Mouse (Mus musculus) limb, embryonic 15.5 days (tissue): ENCODE measurements around the gene Gm10645. TPM values are rescaled to one million over a fixed set of nuclear protein-coding genes. Genes with fewer than 3 reads are reported as not detected.

Experiments used
- ATAC-seq: fragments of 200-750 bp; cut with Nextera tagmentation; 2 replicates; pipeline ENCODE4 v1.8.0; 2017; ENCODE audit warnings: low read depth, moderate TSS enrichment; ENCODE audit not compliant: insufficient number of reproducible peaks, low FRiP score, low TSS enrichment
- H3K27ac ChIP-seq: fragments of 300-500 bp; sonication (generic); 2 replicates; pipeline ENCODE4 v1.5.1; 2015; ENCODE audit warnings: moderate library complexity, mild to moderate bottlenecking, inconsistent platforms
- H3K27me3 ChIP-seq: fragments of 300-500 bp; sonication (generic); 2 replicates; pipeline ENCODE4 v1.6.1; 2015; ENCODE audit warnings: inconsistent platforms
- H3K36me3 ChIP-seq: fragments of 300-500 bp; sonication (generic); 2 replicates; pipeline ENCODE4 v1.6.1; 2015; ENCODE audit warnings: inconsistent platforms
- H3K4me1 ChIP-seq: fragments of 300-500 bp; sonication (generic); 2 replicates; pipeline ENCODE4 v1.6.1; 2015; ENCODE audit warnings: inconsistent platforms
- H3K4me2 ChIP-seq: fragments of 300-500 bp; sonication (generic); 2 replicates; pipeline ENCODE4 v1.6.1; 2015; ENCODE audit warnings: mild to moderate bottlenecking, inconsistent platforms
- H3K4me3 ChIP-seq: fragments of 300-500 bp; sonication (generic); 2 replicates; pipeline ENCODE4 v1.5.1; 2015; ENCODE audit warnings: mild to moderate bottlenecking, inconsistent platforms
- H3K9ac ChIP-seq: fragments of 300-500 bp; sonication (generic); 2 replicates; pipeline ENCODE4 v1.6.1; 2015; ENCODE audit warnings: inconsistent platforms
- H3K9me3 ChIP-seq: fragments of 300-500 bp; sonication (generic); 2 replicates; pipeline ENCODE4 v1.6.1; 2016; ENCODE audit warnings: inconsistent platforms
- WGBS: fragments of 180-500 bp; shearing (Covaris S2); methylation state at CpG from one replicate; pipeline ENCODE4 v1.1.7; 2015; 5-methylcytosine and 5-hydroxymethylcytosine counted together
- polyA plus RNA-seq: library from polyadenylated mRNA; unstranded; fragments of >200 nt; fragmentation: Nextera tagmentation; extraction: Ambion mirVana; gene quantifications from 2 replicates; pipeline ENCODE4 v1.2.1, GENCODE M21; 2015

Gene Gm10645
- polyA plus RNA-seq, 1 experiment from 2014 or later: 0.70 TPM

- Histone ChIP-seq H3K4me2 (peak within 1 kb of the TSS; percentile 93), H3K27ac (peak within 1 kb of the TSS; percentile 74), H3K9me3 (no peaks in the 10 kb centered on the region), H3K36me3 (no peaks in the 10 kb centered on the region), H3K9ac (peak within 1 kb of the TSS; percentile 72), H3K4me1 (peaks cover 13% of the 10 kb centered on the region), H3K4me3 (peak within 1 kb of the TSS; percentile 69), H3K27me3 (peaks cover 10% of the 10 kb centered on the region; the same call in 1 of the 2 replicates)
- under 1% methylated on average over 63 of the region's 63 CpGs for WGBS
- peak; percentile 85; the same call in 1 of the 2 replicates for ATAC-seq
Measured at GRCm38 (mm10) chr8:83165235-83165930, 587 bp downstream of the Gm10645 start, which contains the start of gene Tbc1d9. TSS of gene Tbc1d9 (plus strand) at chr8:83165352.

- ATAC-seq: no peak
- Histone ChIP-seq H3K9ac (no peak overlapping the region), H3K4me1 (peaks cover 8% of the 10 kb centered on the region), H3K36me3 (no peaks in the 10 kb centered on the region), H3K9me3 (no peaks in the 10 kb centered on the region), H3K4me3 (no peak overlapping the region), H3K4me2 (no peak overlapping the region), H3K27ac (no peak overlapping the region), H3K27me3 (0 out of 2 replicates have a peak, but pooled peaks cover 7% of the 10 kb centered on the region)
- 68% methylated on average over 2 of the region's 2 CpGs for WGBS
Measured at GRCm38 (mm10) chr8:83160613-83161012, 5.4 kb downstream of the Gm10645 start.

- 78% methylated on average over 1 of the region's 1 CpGs for WGBS
- Histone ChIP-seq H3K27me3 (0 out of 2 replicates have a peak, but pooled peaks cover 7% of the 10 kb centered on the region), H3K9ac (no peak overlapping the region), H3K27ac (no peak overlapping the region), H3K4me2 (no peak overlapping the region), H3K4me1 (no peaks in the 10 kb centered on the region), H3K36me3 (no peaks in the 10 kb centered on the region), H3K9me3 (no peaks in the 10 kb centered on the region), H3K4me3 (no peak overlapping the region)
- no peak for ATAC-seq
Measured at GRCm38 (mm10) chr8:83159615-83160014, 6.4 kb downstream of the Gm10645 start.

- ATAC-seq: no peak
Measured at GRCm38 (mm10) chr8:83158971-83159370, 7.0 kb downstream of the Gm10645 start.

GRCm38 (mm10) chr8:83155110-83155509 lies 10.9 kb downstream of the Gm10645 start:
- 10% methylated on average over 4 of the region's 4 CpGs for WGBS
- Histone ChIP-seq H3K27me3 (no peaks in the 10 kb centered on the region), H3K36me3 (no peaks in the 10 kb centered on the region), H3K27ac (no peak overlapping the region), H3K4me3 (no peak overlapping the region), H3K4me1 (no peaks in the 10 kb centered on the region), H3K9ac (no peak overlapping the region), H3K4me2 (no peak overlapping the region), H3K9me3 (no peaks in the 10 kb centered on the region)
- ATAC-seq: no peak

More at GRCm38 (mm10) chr8:83158971-83159370, 7.0 kb downstream of the Gm10645 start:
- Histone ChIP-seq H3K36me3 (no peaks in the 10 kb centered on the region), H3K9ac (no peak overlapping the region), H3K9me3 (no peaks in the 10 kb centered on the region), H3K4me3 (no peak overlapping the region), H3K4me1 (no peaks in the 10 kb centered on the region), H3K4me2 (no peak overlapping the region), H3K27me3 (0 out of 2 replicates have a peak, but pooled peaks cover 4% of the 10 kb centered on the region), H3K27ac (no peak overlapping the region)
- WGBS: 56% methylated on average over 3 of the region's 3 CpGs

- Histone ChIP-seq H3K4me1 (no peaks in the 10 kb centered on the region), H3K27me3 (no peaks in the 10 kb centered on the region), H3K36me3 (no peaks in the 10 kb centered on the region), H3K4me3 (no peak overlapping the region), H3K9ac (no peak overlapping the region), H3K4me2 (no peak overlapping the region), H3K27ac (no peak overlapping the region), H3K9me3 (no peaks in the 10 kb centered on the region)
- WGBS: 55% methylated on average over 4 of the region's 4 CpGs
- ATAC-seq: no peak
Measured at GRCm38 (mm10) chr8:83152470-83152869, 13.5 kb downstream of the Gm10645 start.

- no peaks in the 10 kb centered on the region for H3K36me3 ChIP-seq
- ATAC-seq: no peak
- H3K4me3 ChIP-seq: no peak overlapping the region
- H3K4me1 ChIP-seq: no peaks in the 10 kb centered on the region
- no peak overlapping the region for H3K9ac ChIP-seq
- no peak overlapping the region for H3K4me2 ChIP-seq
- 50% methylated on average over 1 of the region's 2 CpGs for WGBS
- H3K27ac ChIP-seq: no peak overlapping the region
- no peaks in the 10 kb centered on the region for H3K9me3 ChIP-seq
- H3K27me3 ChIP-seq: no peaks in the 10 kb centered on the region
Measured at GRCm38 (mm10) chr8:83152055-83152454, 13.9 kb downstream of the Gm10645 start.

- H3K27ac ChIP-seq: no peak overlapping the region
- no peak for ATAC-seq
- H3K9me3 ChIP-seq: no peaks in the 10 kb centered on the region
- H3K4me1 ChIP-seq: no peaks in the 10 kb centered on the region
- H3K27me3 ChIP-seq: no peaks in the 10 kb centered on the region
- 80% methylated on average over 6 of the region's 6 CpGs for WGBS
- no peaks in the 10 kb centered on the region for H3K36me3 ChIP-seq
- no peak overlapping the region for H3K9ac ChIP-seq
- H3K4me3 ChIP-seq: no peak overlapping the region
- H3K4me2 ChIP-seq: no peak overlapping the region
Measured at GRCm38 (mm10) chr8:83149124-83149523, 16.8 kb downstream of the Gm10645 start.

- Histone ChIP-seq H3K36me3 (no peaks in the 10 kb centered on the region), H3K27me3 (no peaks in the 10 kb centered on the region), H3K9ac (no peak overlapping the region), H3K9me3 (no peaks in the 10 kb centered on the region), H3K27ac (no peak overlapping the region), H3K4me3 (no peak overlapping the region), H3K4me2 (no peak overlapping the region), H3K4me1 (no peaks in the 10 kb centered on the region)
- 83% methylated on average over 3 of the region's 3 CpGs for WGBS
- ATAC-seq: no peak
Measured at GRCm38 (mm10) chr8:83145421-83145820, 20.5 kb downstream of the Gm10645 start.

- WGBS: 85% methylated on average over 4 of the region's 4 CpGs
- Histone ChIP-seq H3K9ac (no peak overlapping the region), H3K36me3 (no peaks in the 10 kb centered on the region), H3K4me1 (no peaks in the 10 kb centered on the region), H3K4me2 (no peak overlapping the region), H3K4me3 (no peak overlapping the region), H3K27ac (no peak overlapping the region), H3K27me3 (no peaks in the 10 kb centered on the region), H3K9me3 (no peaks in the 10 kb centered on the region)
- ATAC-seq: no peak
Measured at GRCm38 (mm10) chr8:83144601-83145000, 21.4 kb downstream of the Gm10645 start.

- H3K9ac ChIP-seq: no peak overlapping the region
- no peak overlapping the region for H3K4me2 ChIP-seq
- H3K27me3 ChIP-seq: no peaks in the 10 kb centered on the region
- H3K36me3 ChIP-seq: no peaks in the 10 kb centered on the region
- no peak overlapping the region for H3K27ac ChIP-seq
- H3K4me1 ChIP-seq: no peaks in the 10 kb centered on the region
- H3K4me3 ChIP-seq: no peak overlapping the region
- no peak for ATAC-seq
- WGBS: 67% methylated on average over 5 of the region's 5 CpGs
- no peaks in the 10 kb centered on the region for H3K9me3 ChIP-seq
Measured at GRCm38 (mm10) chr8:83141358-83141757, 24.6 kb downstream of the Gm10645 start.

- Histone ChIP-seq H3K4me2 (no peak overlapping the region), H3K36me3 (no peaks in the 10 kb centered on the region), H3K4me1 (no peaks in the 10 kb centered on the region), H3K27ac (no peak overlapping the region), H3K4me3 (no peak overlapping the region), H3K27me3 (no peaks in the 10 kb centered on the region), H3K9me3 (no peaks in the 10 kb centered on the region), H3K9ac (no peak overlapping the region)
- WGBS: 68% methylated on average over 3 of the region's 3 CpGs
- ATAC-seq: no peak
Measured at GRCm38 (mm10) chr8:83140701-83141111, 25.3 kb downstream of the Gm10645 start.
